Mouse (Mus musculus): Measurements from ENCODE around the gene Tst.

- TF ChIP-seq CTCF (IDR thresholded peaks at IDR 0.05; ENCODE audit: control insufficient read depth, insufficient read depth, low read length) (no peak), POLR2A (IDR thresholded peaks at IDR 0.05; ENCODE audit: borderline replicate concordance, control insufficient read depth, low read depth, low read length) (no peak)
Observed at GRCm38 (mm10) chr15:78449131-78449530, 43.4 kb upstream of the Tst start.

All from bone marrow, adult 2 months (tissue).